Mouse (Mus musculus) kidney, adult 9 months (tissue): ENCODE measurements around the gene Ap2b1.
"Not testable (repeated sequence)": the region's sequence is repeated elsewhere in the genome, so short reads cannot be mapped to it uniquely, and the experiment has no call there.

ENCODE experiments used
- DNase-seq: peaks from one replicate; pipeline ENCODE4 v3.0.0; 2022

Gene Ap2b1

GRCm38 (mm10) chr11:83302124-83302523 lies 3.3 kb downstream of the Ap2b1 start:
- DNase-seq, result no peak

DNA sequence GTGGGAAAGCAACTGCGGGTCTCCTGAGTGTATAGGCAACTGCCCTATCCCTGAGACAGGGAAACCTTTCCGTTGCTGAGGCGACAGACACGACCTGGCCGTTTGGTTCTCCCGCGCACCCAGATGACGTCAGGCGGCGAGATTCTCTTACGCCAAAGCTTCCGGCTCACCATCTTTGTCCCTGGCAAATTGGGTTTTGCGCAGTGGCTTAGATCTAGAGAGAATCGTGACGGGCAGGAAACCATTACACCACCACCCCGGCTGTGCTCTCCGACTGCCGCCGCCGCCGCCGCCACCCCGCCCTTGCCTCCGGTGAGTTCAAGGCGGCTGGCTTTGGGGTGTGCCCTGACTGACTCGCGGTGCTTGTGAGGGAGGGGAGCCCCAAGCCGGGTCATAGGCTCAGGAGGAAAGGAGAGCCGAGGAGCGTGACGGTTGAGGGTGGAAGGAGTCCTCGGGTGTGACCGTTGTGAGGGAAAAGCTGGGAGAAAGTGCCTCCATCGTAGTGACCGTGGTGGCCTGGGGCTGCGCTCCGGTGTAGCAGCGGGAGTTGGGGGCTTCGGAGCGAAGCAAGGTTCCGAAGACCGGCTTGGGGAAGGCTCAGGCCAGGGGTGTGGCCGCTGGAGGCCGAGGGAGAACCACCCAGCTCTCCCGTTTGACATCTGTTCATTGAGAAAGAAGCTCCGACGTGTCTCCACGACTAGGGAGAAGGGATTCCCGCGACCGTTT lies 3.9 kb downstream of the Ap2b1 start, which contains the start of gene Pex12:
Gene Pex12 (minus strand): TSS at position 61 of the 726 bp plus-strand sequence.
- peak; percentile 96 for DNase-seq

DNA sequence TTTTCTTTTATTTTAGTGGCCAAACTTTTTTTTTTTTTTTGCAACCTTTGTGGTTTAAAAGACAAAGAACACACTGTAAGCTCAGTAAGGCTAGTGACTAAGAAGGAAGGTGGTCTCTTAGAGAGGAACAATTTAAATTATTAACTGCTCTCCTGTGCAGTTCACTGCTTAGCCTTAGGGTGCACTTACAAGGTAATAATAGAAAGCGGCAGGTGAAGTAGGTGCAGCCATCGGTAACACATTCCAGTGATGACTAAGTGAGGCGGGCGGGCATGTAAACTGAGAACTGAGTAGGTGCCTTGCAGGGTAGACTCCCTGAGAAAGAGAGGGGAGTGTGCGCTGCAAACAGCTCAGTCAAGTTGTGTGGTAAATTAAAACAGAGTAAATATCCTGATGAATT lies 4.9 kb downstream of the Ap2b1 start:
- peak; percentile 35 for DNase-seq

GRCm38 (mm10) chr11:83304485-83304884 lies 5.7 kb downstream of the Ap2b1 start:
- no peak for DNase-seq

GRCm38 (mm10) chr11:83306700-83307253 lies 8.0 kb downstream of the Ap2b1 start:
- no peak for DNase-seq

GRCm38 (mm10) chr11:83312471-83312870 lies 13.6 kb downstream of the Ap2b1 start:
- no peak for DNase-seq

DNA sequence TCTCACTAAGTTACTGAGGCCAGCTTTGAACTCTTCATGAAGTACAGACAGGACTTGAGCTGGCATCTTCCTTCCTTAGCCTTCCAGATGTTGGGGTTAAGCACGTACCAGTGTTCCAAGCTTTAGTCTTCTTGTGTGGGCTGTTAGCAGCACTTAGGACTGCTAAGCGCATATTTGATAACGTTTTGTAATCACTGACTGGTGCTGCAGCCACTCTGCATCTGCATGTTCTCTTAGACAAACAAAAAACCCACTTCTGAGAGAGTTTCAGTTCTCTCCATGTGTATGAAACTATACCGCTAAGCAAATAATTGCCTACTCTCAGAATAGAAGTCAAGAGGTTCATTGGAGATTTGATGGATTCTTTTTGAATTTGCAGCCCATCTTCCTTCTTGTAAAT lies 20.2 kb downstream of the Ap2b1 start:
- DNase-seq, result no peak

DNA sequence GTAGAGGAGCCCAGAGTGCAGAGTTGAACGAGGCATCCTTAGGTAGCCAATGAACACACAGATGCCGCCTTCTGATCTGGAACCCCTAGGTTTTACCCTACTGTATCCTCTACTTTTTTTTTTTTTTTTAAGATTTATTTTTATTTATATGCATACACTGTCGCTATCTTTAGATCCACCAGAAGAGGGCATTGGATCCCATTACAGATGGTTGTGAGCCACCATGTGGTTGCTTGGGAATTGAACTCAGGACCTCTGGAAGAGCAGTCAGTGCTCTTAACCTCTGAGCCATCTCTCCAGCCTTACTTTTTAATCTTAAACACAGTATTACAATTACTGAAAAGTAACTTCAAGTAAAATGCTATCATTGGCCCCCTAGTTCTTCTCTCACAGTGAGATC lies 27.9 kb downstream of the Ap2b1 start:
- not testable (repeated sequence) for DNase-seq

DNA sequence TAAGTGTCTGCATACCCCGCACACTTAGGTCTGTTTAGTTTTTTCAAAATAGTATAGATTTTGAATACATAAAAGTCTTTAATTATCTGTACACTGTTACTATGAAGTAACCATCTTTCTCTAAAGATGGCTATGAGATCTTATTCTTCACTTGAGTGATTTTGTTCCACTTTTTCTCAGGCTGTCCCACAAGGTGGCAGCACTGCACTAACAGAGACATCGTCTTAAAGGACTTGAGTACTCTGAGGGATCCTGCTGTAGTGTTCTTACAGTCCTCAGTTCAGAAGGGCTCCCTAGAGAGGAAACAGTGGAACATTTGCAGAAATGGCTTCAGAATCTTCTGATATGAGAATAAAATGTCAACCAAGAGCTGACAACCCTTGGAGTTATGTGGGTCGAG lies 28.6 kb downstream of the Ap2b1 start:
- peak; percentile 62 for DNase-seq

- no peak for DNase-seq
Measured at GRCm38 (mm10) chr11:83335826-83336225, 37.0 kb downstream of the Ap2b1 start.

DNA sequence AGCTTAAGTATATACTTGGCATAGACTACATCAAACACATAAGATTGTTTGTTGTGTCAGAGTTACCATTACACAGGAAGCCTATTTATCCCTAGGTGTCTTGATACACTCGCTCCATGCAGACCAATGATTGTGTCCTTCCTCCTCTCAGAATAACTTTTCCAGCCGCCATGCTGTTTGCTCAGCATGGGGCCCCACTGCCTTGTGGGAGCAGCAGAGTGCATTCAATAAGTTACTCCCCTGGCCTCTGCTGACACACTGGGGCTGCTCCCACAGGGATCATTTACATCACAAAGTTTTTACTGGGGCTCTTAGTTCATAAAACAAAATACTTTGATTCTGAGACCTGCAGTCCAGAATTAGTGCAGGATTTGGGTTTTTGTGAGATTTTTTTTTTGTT lies 40.9 kb downstream of the Ap2b1 start:
- DNase-seq, result no peak

- no peak for DNase-seq
Measured at GRCm38 (mm10) chr11:83341716-83342245, 43.0 kb downstream of the Ap2b1 start.

GRCm38 (mm10) chr11:83355428-83355827 lies 56.6 kb downstream of the Ap2b1 start:
- no peak for DNase-seq

DNA sequence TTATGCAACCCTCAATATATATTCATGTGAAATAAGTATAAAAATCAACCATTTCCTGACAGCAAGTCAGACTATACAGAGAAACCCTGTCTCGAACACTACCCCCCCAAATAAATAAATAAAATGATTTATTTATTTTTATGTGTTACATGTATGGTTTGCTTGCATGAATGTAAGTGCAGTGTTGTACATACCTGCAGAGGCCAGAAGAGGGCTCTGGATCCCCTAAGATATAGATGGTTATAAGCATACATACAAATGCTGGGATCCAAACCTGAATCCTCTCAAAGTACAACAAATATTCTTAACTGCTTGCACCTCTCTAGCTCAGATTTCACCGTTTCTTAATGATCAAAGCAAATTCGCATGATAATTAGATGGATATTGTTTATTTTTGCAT lies 58.6 kb downstream of the Ap2b1 start:
- peak; percentile 37 for DNase-seq

- DNase-seq, result no peak
Measured at GRCm38 (mm10) chr11:83364656-83365055, 65.8 kb downstream of the Ap2b1 start.

DNA sequence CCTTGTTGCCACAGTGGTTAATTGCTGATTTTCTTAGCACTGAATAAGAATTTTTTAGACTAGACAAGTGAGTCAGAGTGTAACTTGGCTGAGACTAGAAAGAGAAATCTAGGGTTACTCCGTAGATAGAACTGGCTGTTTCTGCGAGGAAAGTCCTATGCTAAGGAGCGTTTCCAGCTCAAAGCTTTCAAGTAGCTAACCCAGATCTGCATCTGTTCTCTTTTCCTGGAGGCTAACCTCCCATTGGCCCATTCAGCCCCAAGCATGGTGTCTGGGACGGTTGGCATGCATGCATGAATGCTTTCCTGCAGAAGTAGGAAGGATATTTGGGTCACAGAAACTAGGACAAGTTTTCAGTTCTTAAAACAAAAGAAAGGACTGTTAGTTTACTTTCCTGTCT lies 72.4 kb downstream of the Ap2b1 start:
- DNase-seq, result no peak

- DNase-seq, result peak; percentile 7
Measured at GRCm38 (mm10) chr11:83379745-83380341, 81.0 kb downstream of the Ap2b1 start.

GRCm38 (mm10) chr11:83382876-83383531 lies 84.2 kb downstream of the Ap2b1 start:
- no peak for DNase-seq

DNA sequence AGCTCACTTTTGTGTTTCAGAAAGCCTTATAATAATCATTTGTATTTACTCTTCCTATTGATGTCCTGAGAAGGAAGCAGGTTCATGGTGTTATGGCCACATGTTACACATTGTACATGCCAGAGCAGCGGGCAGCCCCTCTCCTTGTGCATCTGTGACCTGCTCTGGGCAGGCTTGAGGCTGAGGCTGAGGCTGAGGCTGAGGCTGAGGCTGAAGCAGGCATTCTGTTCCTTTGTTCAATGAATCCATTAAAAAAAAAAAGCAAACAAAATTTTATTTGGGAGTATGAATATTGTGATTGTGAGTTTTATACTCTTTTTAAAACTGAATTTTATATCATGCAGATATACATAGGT lies 84.7 kb downstream of the Ap2b1 start:
- no peak for DNase-seq

DNA sequence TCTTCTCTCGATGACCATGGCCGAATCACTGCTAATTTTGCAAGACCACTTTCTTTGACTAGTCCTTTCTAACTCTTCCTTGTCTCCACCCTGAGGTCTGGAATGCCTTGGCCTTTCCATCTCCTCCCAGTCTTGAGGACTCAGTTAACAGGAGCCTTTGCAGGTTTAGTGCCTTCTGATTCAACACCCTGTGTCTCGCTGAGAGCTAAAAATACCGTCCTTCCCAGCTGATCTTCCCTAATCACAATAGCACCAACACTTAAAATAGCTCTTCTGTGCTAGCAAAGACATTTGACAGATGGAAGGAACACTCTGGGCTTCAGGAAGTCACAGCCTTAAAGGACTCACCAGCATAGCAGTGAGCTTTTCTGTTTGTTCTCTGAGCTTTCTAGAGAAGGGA lies 94.2 kb downstream of the Ap2b1 start:
- no peak for DNase-seq

DNA sequence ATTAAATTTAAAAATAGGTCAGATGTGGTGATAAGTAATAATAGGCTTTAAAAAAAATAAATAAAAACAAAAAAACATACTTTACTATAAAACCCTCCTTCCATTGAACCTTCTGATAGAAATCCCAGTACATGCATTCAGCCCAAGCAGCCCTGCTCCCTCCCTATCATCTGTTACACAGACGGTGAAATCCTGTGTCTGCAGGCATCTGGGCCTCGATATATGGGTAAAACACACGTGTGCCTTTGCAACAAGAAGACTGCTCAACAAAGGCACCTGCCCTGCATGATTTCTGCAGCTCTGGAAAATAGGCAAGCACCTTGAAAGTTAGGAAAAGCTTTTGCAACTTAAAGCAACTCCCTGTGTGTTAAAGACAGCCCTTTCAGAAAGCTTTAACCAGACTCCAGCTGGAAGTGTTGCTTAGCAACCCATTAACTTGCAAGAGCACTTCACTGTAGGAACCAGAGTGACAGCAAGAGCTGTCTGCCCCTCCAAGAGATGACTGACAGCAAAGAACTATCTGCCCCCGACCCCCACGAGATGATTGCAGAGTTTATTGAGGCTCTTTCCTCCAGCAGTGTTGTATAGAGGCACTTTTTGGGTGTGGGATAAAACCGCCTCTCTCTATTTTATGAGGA lies 96.1 kb downstream of the Ap2b1 start:
- DNase-seq, result no peak

DNA sequence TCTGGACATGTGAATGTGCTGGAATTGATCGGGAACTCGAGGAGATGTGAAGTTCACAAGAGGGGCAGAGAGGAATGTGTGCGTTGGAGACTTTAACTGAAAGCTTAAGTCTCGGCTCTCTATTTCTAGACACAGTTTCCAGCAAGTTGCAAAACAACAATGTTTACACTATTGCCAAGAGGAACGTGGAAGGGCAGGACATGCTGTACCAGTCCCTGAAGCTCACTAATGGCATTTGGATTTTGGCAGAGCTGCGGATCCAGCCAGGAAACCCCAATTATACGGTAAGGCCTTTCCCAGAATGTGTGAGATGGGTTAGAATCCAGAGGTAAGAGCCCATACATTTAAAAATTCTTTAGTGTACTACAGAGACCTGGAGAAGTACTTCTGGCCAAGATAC lies 98.8 kb downstream of the Ap2b1 start:
- no peak for DNase-seq

DNA sequence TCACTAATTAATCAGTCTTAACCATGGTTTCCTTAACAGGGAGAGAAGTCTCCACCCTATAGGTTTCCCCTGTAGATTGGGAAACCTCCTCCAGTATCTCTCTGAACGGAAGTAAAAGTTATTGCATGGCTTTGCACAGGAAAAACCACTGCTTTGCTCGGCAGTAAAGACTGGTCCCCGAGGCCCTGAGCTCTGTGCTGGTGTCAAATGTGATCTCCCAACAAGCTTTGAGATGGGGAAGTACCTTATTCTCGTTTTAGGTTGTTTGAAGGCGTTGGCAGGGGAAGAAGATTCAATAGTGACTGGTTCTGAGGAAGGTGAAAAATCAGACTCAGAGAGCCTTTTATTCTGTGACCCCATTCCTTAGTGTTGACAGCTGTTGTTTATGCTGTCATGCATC lies 99.9 kb downstream of the Ap2b1 start:
- DNase-seq, result no peak
